Comparison of ENCODE assay signal across 9 mouse cellular contexts in genomic region chr3:65954499-65955391, GRCm38 (mm10). TPM values are rescaled to one million over a fixed set of nuclear protein-coding genes. Genes with fewer than 3 reads are reported as not detected.
DNase-seq lines count a peak whose midpoint lies in the region; ATAC-seq lines count a peak whose summit lies in the region.
"Had no signal": no experiment of that assay in that cellular context is flagged by ENCODE, and none has a peak within 500 bp of the region (broad histone marks: within the 10 kb centered on the region; RNA-seq: fewer than 3 reads in every experiment).

No protein-coding gene starts in this region.

- no peak overlapping the region for H3K9ac ChIP-seq in heart, embryonic 16.5 days (ENCODE audit: low read length)
- H3K9ac ChIP-seq in forebrain, embryonic 14.5 days (ENCODE audit: low read length), result no peak overlapping the region

- H3K27ac ChIP-seq in heart, embryonic 16.5 days (ENCODE audit: low read length), result no peak overlapping the region
- no peak overlapping the region for H3K27ac ChIP-seq in forebrain, embryonic 14.5 days (ENCODE audit: low read depth, low read length)

- H3K4me2 ChIP-seq in heart, embryonic 16.5 days (ENCODE audit: low read depth, low read length), result peak overlapping the region; percentile 41
- peak overlapping the region; percentile 24; the same call in 1 of the 2 replicates for H3K4me2 ChIP-seq in forebrain, embryonic 14.5 days (ENCODE audit: low read length)

- H3K9me3 ChIP-seq in heart, embryonic 16.5 days (replicated peaks; ENCODE audit: control insufficient read depth, low read length), result no peaks in the 10 kb centered on the region
- no peaks in the 10 kb centered on the region for H3K9me3 ChIP-seq in forebrain, embryonic 14.5 days (replicated peaks; ENCODE audit: control insufficient read depth, low read length)

- 60% methylated on average over 8 of the region's 8 CpGs for WGBS in heart, embryonic 16.5 days
- 51% methylated on average over 8 of the region's 8 CpGs for WGBS in forebrain, embryonic 14.5 days

- no peaks in the 10 kb centered on the region for H3K27me3 ChIP-seq in heart, embryonic 16.5 days (ENCODE audit: control insufficient read depth, insufficient read depth, low read length)
- H3K27me3 ChIP-seq in forebrain, embryonic 14.5 days (replicated peaks; ENCODE audit: control insufficient read depth, insufficient read depth, low read length), result no peaks in the 10 kb centered on the region

- peaks cover 33% of the 10 kb centered on the region for H3K4me1 ChIP-seq in heart, embryonic 16.5 days (ENCODE audit: control insufficient read depth, insufficient read depth, low read length)
- peaks cover 27% of the 10 kb centered on the region for H3K4me1 ChIP-seq in forebrain, embryonic 14.5 days (ENCODE audit: control insufficient read depth, insufficient read depth, low read length)

- no peak for DNase-seq in heart, adult 9 months (ENCODE audit: low spot score in 2 of 2)
- peak; percentile 79 for DNase-seq in MN1 (ENCODE audit: low spot score)
- DNase-seq in forebrain, embryonic 14.5 days (ENCODE audit: low spot score), result peak; percentile 63
- DNase-seq in mesoderm, embryonic 11.5 days (ENCODE audit: low read depth, low spot score), result peak; percentile 66
- no peak for DNase-seq in frontal cortex, postnatal 10 days (ENCODE audit: low spot score in 2 of 2)
- DNase-seq in thymus, postnatal 4 days, result no peak
- no peak for DNase-seq in B cell, adult 2 months
- DNase-seq: gastrocnemius, postnatal 36 days had no signal

- ATAC-seq in heart, embryonic 16.5 days (replicated peaks; ENCODE audit: extremely low read depth, insufficient read depth, low FRiP score), result no peak
- ATAC-seq in forebrain, embryonic 14.5 days, result no peak

- H3K4me3 ChIP-seq in heart, embryonic 16.5 days (ENCODE audit: low read length), result 0 out of 2 replicates have a peak overlapping the region, but pooled peaks have one; percentile 18
- H3K4me3 ChIP-seq in forebrain, embryonic 14.5 days (ENCODE audit: low read depth, low read length), result no peak overlapping the region

- peaks cover 31% of the 10 kb centered on the region for H3K36me3 ChIP-seq in heart, embryonic 16.5 days (ENCODE audit: control insufficient read depth, insufficient read depth)
- peaks cover 48% of the 10 kb centered on the region for H3K36me3 ChIP-seq in forebrain, embryonic 14.5 days (ENCODE audit: control insufficient read depth, insufficient read depth, low read length)

RNA-seq across cellular contexts. Expression of gene Ccnl1, which starts 3.3 kb away (rescaled TPM):
- polyA plus RNA-seq in heart, embryonic 16.5 days (2015; fragmentation: Nextera tagmentation; extraction: Ambion mirVana), result 68.2 and 70.6 TPM in 2 replicates
- 76.6 and 84.4 TPM in 2 replicates for polyA plus RNA-seq in forebrain, embryonic 14.5 days (2014; fragmentation: Nextera tagmentation; extraction: Ambion mirVana)

Comparison
In these comparisons a context has a peak if more than half of its experiments do, and no peak if none do; other contexts are left out.
1. DNase-seq: peak in MN1 (single experiment), forebrain, embryonic 14.5 days (single experiment) and mesoderm, embryonic 11.5 days (single experiment); none in heart, adult 9 months (0 of 2), frontal cortex, postnatal 10 days (0 of 2), thymus, postnatal 4 days (single experiment) and B cell, adult 2 months (0 of 2).